19 mouse cellular contexts compared by ENCODE assay signal in the genomic region with DNA sequence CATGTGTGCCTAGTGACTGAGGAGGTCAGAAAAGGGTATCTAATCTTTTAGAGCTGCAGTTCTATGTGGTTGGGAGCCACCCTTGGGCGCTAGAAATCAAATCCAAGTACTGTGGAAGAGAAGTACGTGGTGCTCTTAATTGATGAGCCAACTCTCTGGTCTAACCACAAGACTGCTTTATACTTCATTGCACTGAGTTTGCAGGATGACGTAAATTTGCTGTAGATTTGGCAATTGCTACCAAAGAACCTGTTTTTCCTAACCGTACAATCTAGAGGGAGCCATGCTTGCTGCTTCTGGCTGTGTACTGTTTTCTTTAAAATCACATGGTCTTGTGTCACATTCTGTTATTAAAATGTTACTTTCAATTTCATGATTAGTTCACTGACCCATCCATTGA. TPM values are rescaled to one million over a fixed set of nuclear protein-coding genes. Genes with fewer than 3 reads are reported as not detected.
DNase-seq lines count a peak whose midpoint lies in the region; ATAC-seq and TF ChIP-seq lines count a peak whose summit lies in the region.
"Had no signal": no experiment of that assay in that cellular context is flagged by ENCODE, and none has a peak within 500 bp of the region (broad histone marks: within the 10 kb centered on the region; RNA-seq: fewer than 3 reads in every experiment).

No protein-coding gene starts in this region.

- DNase-seq in 416B (ENCODE audit: low read depth) = peak; percentile 72
- no peak for DNase-seq in left cerebral cortex, postnatal 36 days (ENCODE audit: low spot score in 2 of 2)
- no peak for DNase-seq in adrenal gland, postnatal 10 days
- DNase-seq: cerebellum, postnatal 36 days; gastrocnemius, postnatal 36 days; right cerebral cortex, postnatal 14 days; thymus, adult 18-20 months had no signal

- 0 out of 2 replicates have a peak, but pooled peaks cover 4% of the 10 kb centered on the region for H3K9me3 ChIP-seq in hindbrain, embryonic 16.5 days (ENCODE audit: control insufficient read depth, low read length)
- H3K9me3 ChIP-seq: heart, embryonic 15.5 days; limb, embryonic 15.5 days had no signal

- no peaks in the 10 kb centered on the region for H3K4me1 ChIP-seq in hindbrain, embryonic 16.5 days (ENCODE audit: control insufficient read depth, insufficient read depth, low read depth, low read length)
- H3K4me1 ChIP-seq: embryonic facial prominence, embryonic 12.5 days; forebrain, embryonic 10.5 days; heart, embryonic 15.5 days; hindbrain, embryonic 12.5 days; limb, embryonic 15.5 days; midbrain, embryonic 13.5 days had no signal

- peak overlapping the region; percentile 41 for H3K4me2 ChIP-seq in myocyte (ENCODE audit: low read depth)
- no peak overlapping the region for H3K4me2 ChIP-seq in hindbrain, embryonic 16.5 days (ENCODE audit: low read length)
- H3K4me2 ChIP-seq: embryonic facial prominence, embryonic 12.5 days; heart, embryonic 15.5 days; hindbrain, embryonic 12.5 days; limb, embryonic 15.5 days; midbrain, embryonic 13.5 days had no signal

- no peak overlapping the region for H3ac ChIP-seq in myocyte (ENCODE audit: control insufficient read depth, insufficient read length)

- TF ChIP-seq POLR2A in myocyte (IDR thresholded peaks at IDR 0.05; ENCODE audit: insufficient read length, low read depth) = no peak

- H3K27me3 ChIP-seq in myocyte (ENCODE audit: control insufficient read depth, insufficient read depth, insufficient read length) = no peaks in the 10 kb centered on the region
- H3K27me3 ChIP-seq in hindbrain, embryonic 16.5 days (replicated peaks; ENCODE audit: control insufficient read depth, insufficient read depth, low read length) = no peaks in the 10 kb centered on the region
- H3K27me3 ChIP-seq: embryonic facial prominence, embryonic 12.5 days; heart, embryonic 15.5 days; hindbrain, embryonic 12.5 days; limb, embryonic 15.5 days; midbrain, embryonic 13.5 days had no signal

- intact Hi-C loops in left cerebral cortex, postnatal 36 days (cut with DNase I) = no loop called here

- no peaks in the 10 kb centered on the region for H3K79me2 ChIP-seq in myocyte (ENCODE audit: control insufficient read depth, insufficient read depth)

- H3K4me3 ChIP-seq in myocyte = no peak overlapping the region
- H3K4me3 ChIP-seq in hindbrain, embryonic 16.5 days (ENCODE audit: low read length) = no peak overlapping the region
- H3K4me3 ChIP-seq: embryonic facial prominence, embryonic 12.5 days; forebrain, embryonic 10.5 days; heart, embryonic 15.5 days; hindbrain, embryonic 12.5 days; layer of hippocampus, adult 2 months; limb, embryonic 15.5 days; midbrain, embryonic 13.5 days had no signal

- peak; percentile 37 for ATAC-seq in CD4-positive, CD25-positive, alpha-beta regulatory T cell, adult 4 months
- ATAC-seq in common myeloid progenitor, adult 5-6 weeks (replicated peaks; ENCODE audit: low read depth, poor library complexity, severe bottlenecking) = peak; percentile 84
- ATAC-seq in hindbrain, embryonic 16.5 days = no peak
- ATAC-seq: intestine, embryonic 16.5 days; midbrain, embryonic 13.5 days had no signal

- H3K9ac ChIP-seq in hindbrain, embryonic 16.5 days (ENCODE audit: low read depth, low read length) = no peak overlapping the region
- H3K9ac ChIP-seq: embryonic facial prominence, embryonic 12.5 days; heart, embryonic 15.5 days; hindbrain, embryonic 12.5 days; limb, embryonic 15.5 days; midbrain, embryonic 13.5 days had no signal

- H3K27ac ChIP-seq in hindbrain, embryonic 16.5 days (ENCODE audit: low read depth, low read length) = no peak overlapping the region
- H3K27ac ChIP-seq: embryonic facial prominence, embryonic 12.5 days; forebrain, embryonic 10.5 days; heart, embryonic 15.5 days; hindbrain, embryonic 12.5 days; layer of hippocampus, adult 2 months; limb, embryonic 15.5 days; midbrain, embryonic 13.5 days had no signal

- no peaks in the 10 kb centered on the region for H3K36me3 ChIP-seq in myocyte (ENCODE audit: control insufficient read depth, insufficient read depth)
- no peaks in the 10 kb centered on the region for H3K36me3 ChIP-seq in hindbrain, embryonic 16.5 days (ENCODE audit: control insufficient read depth, insufficient read depth, low read length)
- H3K36me3 ChIP-seq: embryonic facial prominence, embryonic 12.5 days; forebrain, embryonic 10.5 days; heart, embryonic 15.5 days; hindbrain, embryonic 12.5 days; limb, embryonic 15.5 days; midbrain, embryonic 13.5 days had no signal

- 94% methylated on average over 4 of the region's 4 CpGs for WGBS in hindbrain, embryonic 16.5 days

TF ChIP-seq in myocyte, 11 proteins besides CTCF, POLR2A, EP300 and RAD21:
- TF ChIP-seq CEBPB (IDR thresholded peaks at IDR 0.05; ENCODE audit: insufficient read depth, poor library complexity, severe bottlenecking) (peak; percentile 93), TCF3 (IDR thresholded peaks at IDR 0.05; ENCODE audit: insufficient read length, low read depth) (no peak), REST (IDR thresholded peaks at IDR 0.05; ENCODE audit: insufficient read depth, insufficient read length) (no peak)

RNA-seq across cellular contexts. Expression of gene Cd86, which starts 10.0 kb away (rescaled TPM):
- polyA plus RNA-seq in CD4-positive, CD25-positive, alpha-beta regulatory T cell, adult 4 months (2017; shearing (Covaris generic)) = 10 to 100 TPM; 41.5 to 52.1 TPM
- total RNA-seq in common myeloid progenitor, adult 5-6 weeks (2017) = 1.6 and 3.6 TPM in 2 replicates
- not detected for polyA plus RNA-seq in myocyte (2012; fragmentation: generic; extraction: Trizol)
- 1 to 10 TPM; 1.5 to 1.8 TPM for total RNA-seq in left cerebral cortex, postnatal 36 days (2021)
- total RNA-seq in adrenal gland, postnatal 10 days (2021) = 1 to 10 TPM; 1.8 to 2.8 TPM
- 1.7 and 2.3 TPM in 2 replicates for polyA plus RNA-seq in hindbrain, embryonic 16.5 days (2015; fragmentation: Nextera tagmentation; extraction: Ambion mirVana)

RNA-seq across cellular contexts. Expression of gene Ildr1, which starts 37.9 kb away (rescaled TPM):
- polyA plus RNA-seq in CD4-positive, CD25-positive, alpha-beta regulatory T cell, adult 4 months (2017; shearing (Covaris generic)) = 1 to 10 TPM; 6.3 to 7.3 TPM
- 0.44 TPM in 1 of 2 replicates, not detected in the other for total RNA-seq in common myeloid progenitor, adult 5-6 weeks (2017)
- not detected for polyA plus RNA-seq in myocyte (2012; fragmentation: generic; extraction: Trizol)
- total RNA-seq in left cerebral cortex, postnatal 36 days (2021) = under 1 TPM; 0.25 to 0.43 TPM
- under 1 TPM; 0.09 to 0.12 TPM for total RNA-seq in adrenal gland, postnatal 10 days (2021)
- 0.36 and 0.68 TPM in 2 replicates for polyA plus RNA-seq in hindbrain, embryonic 16.5 days (2015; fragmentation: Nextera tagmentation; extraction: Ambion mirVana)
- total RNA-seq: gastrocnemius, postnatal 36 days had no signal
- polyA plus RNA-seq: midbrain, embryonic 13.5 days had no signal
